Mouse (Mus musculus): ENCODE data around the gene Ppp2r5a. TPM values are rescaled to one million over a fixed set of nuclear protein-coding genes. Genes with fewer than 3 reads are reported as not detected.

Ppp2r5a gene
- polyA plus RNA-seq, 1 experiment from 2014 or later = 43.4 TPM

GRCm38 (mm10) chr1:191414432-191414831 is 11.4 kb upstream of the Ppp2r5a start:
- H3K9ac ChIP-seq (ENCODE audit: low read depth, low read length) = no peak overlapping the region
- H3K36me3 ChIP-seq (ENCODE audit: control insufficient read depth, insufficient read depth, low read length) = no peaks in the 10 kb centered on the region
- ATAC-seq (replicated peaks; ENCODE audit: insufficient number of reproducible peaks, low FRiP score, low TSS enrichment) = no peak
- no peak overlapping the region for H3K4me2 ChIP-seq
- H3K27me3 ChIP-seq (ENCODE audit: control insufficient read depth, insufficient read depth, low read length) = no peaks in the 10 kb centered on the region
- H3K4me1 ChIP-seq (ENCODE audit: control insufficient read depth, insufficient read depth, low read length) = peaks cover 12% of the 10 kb centered on the region
- WGBS (ENCODE audit: insufficient replicate concordance) = 71% methylated on average over 6 of the region's 6 CpGs
- H3K4me3 ChIP-seq (ENCODE audit: low read depth, low read length) = no peak overlapping the region
- H3K27ac ChIP-seq (ENCODE audit: low read depth, low read length) = no peak overlapping the region
- H3K9me3 ChIP-seq (replicated peaks; ENCODE audit: control insufficient read depth, low read length) = no peaks in the 10 kb centered on the region

DNA sequence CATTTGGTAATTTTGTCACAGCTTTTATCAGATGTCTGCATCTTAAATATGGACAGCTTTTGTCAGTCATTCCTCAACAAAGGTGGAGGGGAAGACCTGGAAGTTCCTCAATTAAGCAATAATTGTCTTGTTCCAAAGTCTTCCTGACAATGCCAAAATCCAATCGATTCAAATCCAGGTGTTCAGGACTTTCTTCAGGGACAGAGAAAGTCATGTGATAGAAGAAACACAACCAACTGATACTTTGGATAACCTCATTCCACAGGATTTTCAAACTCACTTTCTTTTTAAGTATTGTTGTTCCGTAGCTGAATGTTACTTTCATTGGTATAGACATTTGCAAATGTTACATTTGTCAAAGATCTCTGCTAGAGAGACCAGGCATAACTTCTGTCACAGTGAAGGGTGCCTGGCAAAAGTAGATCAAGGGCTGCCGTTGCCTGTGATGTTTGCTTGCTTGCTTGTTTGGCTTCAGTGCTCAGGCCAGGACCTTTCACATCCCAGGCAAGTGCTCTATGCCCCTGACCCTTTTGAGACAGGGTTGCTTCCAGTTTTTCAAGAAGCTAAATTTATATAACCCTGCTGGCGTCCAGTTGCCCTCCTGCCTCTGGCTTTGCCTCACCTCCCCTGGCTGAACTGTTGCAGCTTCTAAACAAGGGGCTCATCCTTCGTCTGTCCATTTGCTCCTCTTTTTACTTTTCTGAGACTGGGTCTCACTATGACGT is 10.8 kb upstream of the Ppp2r5a start:
- no peaks in the 10 kb centered on the region for H3K36me3 ChIP-seq (ENCODE audit: control insufficient read depth, insufficient read depth, low read length)
- no peak overlapping the region for H3K4me2 ChIP-seq
- no peak for ATAC-seq (replicated peaks; ENCODE audit: insufficient number of reproducible peaks, low FRiP score, low TSS enrichment)
- WGBS (ENCODE audit: insufficient replicate concordance) = 52% methylated on average over 6 of the region's 6 CpGs
- H3K27ac ChIP-seq (ENCODE audit: low read depth, low read length) = no peak overlapping the region
- H3K9me3 ChIP-seq (replicated peaks; ENCODE audit: control insufficient read depth, low read length) = no peaks in the 10 kb centered on the region
- H3K9ac ChIP-seq (ENCODE audit: low read depth, low read length) = no peak overlapping the region
- H3K4me1 ChIP-seq (ENCODE audit: control insufficient read depth, insufficient read depth, low read length) = peaks cover 8% of the 10 kb centered on the region
- no peak overlapping the region for H3K4me3 ChIP-seq (ENCODE audit: low read depth, low read length)
- no peaks in the 10 kb centered on the region for H3K27me3 ChIP-seq (ENCODE audit: control insufficient read depth, insufficient read depth, low read length)

DNA sequence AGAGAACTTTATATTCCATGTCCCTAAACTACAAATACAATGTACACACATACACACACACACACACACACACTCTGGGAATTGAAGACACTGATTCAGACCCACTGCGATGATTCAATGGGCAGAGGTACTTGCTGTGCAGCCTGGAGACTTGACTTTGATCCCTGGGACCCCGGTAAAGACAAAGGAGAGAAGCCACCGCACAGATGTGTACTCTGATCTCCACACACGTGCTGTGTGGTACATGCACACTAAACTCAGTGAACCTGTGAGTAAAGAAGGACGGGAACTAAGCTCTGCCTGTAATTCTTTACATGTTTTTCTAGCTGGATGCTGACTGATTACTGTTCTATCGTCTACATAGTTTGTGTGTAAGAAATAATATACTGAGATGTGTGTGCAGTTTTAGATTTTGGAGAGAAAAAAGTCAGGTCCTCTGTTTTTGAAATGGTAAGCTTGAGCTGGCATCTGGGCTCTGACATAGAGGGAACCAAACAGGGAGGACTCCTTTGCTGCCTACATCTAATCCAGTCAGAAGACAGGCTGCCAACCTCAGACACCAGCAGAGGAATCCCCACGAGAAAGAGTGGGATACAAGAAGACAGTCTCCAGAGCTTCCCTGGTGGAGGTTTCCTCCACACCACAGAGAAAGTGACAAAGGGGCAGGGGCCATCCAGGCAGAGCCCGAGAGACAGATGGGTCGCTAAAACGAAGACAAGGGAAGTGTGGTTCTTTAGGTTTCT is 7.4 kb upstream of the Ppp2r5a start:
- Histone ChIP-seq H3K4me1 (ENCODE audit: control insufficient read depth, insufficient read depth, low read length) (peaks cover 12% of the 10 kb centered on the region; the same call in 1 of the 2 replicates), H3K27me3 (ENCODE audit: control insufficient read depth, insufficient read depth, low read length) (no peaks in the 10 kb centered on the region), H3K4me3 (ENCODE audit: low read depth, low read length) (no peak overlapping the region), H3K4me2 (peak overlapping the region; percentile 22), H3K27ac (ENCODE audit: low read depth, low read length) (no peak overlapping the region), H3K36me3 (ENCODE audit: control insufficient read depth, insufficient read depth, low read length) (no peaks in the 10 kb centered on the region), H3K9ac (ENCODE audit: low read depth, low read length) (peak overlapping the region; percentile 34; the same call in 1 of the 2 replicates), H3K9me3 (replicated peaks; ENCODE audit: control insufficient read depth, low read length) (no peaks in the 10 kb centered on the region)
- ATAC-seq (replicated peaks; ENCODE audit: insufficient number of reproducible peaks, low FRiP score, low TSS enrichment) = no peak
- WGBS (ENCODE audit: insufficient replicate concordance) = 51% methylated on average over 10 of the region's 10 CpGs

GRCm38 (mm10) chr1:191407246-191407645 is 4.2 kb upstream of the Ppp2r5a start:
- no peak overlapping the region for H3K9ac ChIP-seq (ENCODE audit: low read depth, low read length)
- no peak for ATAC-seq (replicated peaks; ENCODE audit: insufficient number of reproducible peaks, low FRiP score, low TSS enrichment)
- H3K4me3 ChIP-seq (ENCODE audit: low read depth, low read length) = no peak overlapping the region
- H3K9me3 ChIP-seq (replicated peaks; ENCODE audit: control insufficient read depth, low read length) = no peaks in the 10 kb centered on the region
- no peaks in the 10 kb centered on the region for H3K36me3 ChIP-seq (ENCODE audit: control insufficient read depth, insufficient read depth, low read length)
- H3K27me3 ChIP-seq (ENCODE audit: control insufficient read depth, insufficient read depth, low read length) = no peaks in the 10 kb centered on the region
- WGBS (ENCODE audit: insufficient replicate concordance) = 46% methylated on average over 12 of the region's 12 CpGs
- no peak overlapping the region for H3K4me2 ChIP-seq
- H3K27ac ChIP-seq (ENCODE audit: low read depth, low read length) = no peak overlapping the region
- H3K4me1 ChIP-seq (ENCODE audit: control insufficient read depth, insufficient read depth, low read length) = peaks cover 18% of the 10 kb centered on the region

DNA sequence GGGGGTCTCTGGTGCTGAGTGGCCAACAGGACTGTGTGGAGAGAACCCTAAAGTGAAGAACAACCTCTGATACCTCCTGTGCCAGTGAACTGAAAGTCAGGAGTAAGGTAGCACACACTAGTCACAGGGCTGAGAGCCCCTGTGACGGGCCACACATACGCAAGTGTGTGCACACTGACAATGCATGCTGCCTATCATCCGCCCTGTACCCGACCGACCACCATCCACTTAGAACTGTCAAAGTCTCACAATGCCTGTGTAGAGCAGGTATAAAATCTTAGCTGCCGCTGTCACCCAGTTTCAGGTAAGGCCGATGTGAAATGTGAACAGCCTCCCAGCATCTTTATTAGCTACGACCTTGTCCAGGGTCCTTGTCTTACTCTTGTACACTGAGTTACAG is 3.4 kb upstream of the Ppp2r5a start:
- H3K4me2 ChIP-seq = no peak overlapping the region
- ATAC-seq (replicated peaks; ENCODE audit: insufficient number of reproducible peaks, low FRiP score, low TSS enrichment) = no peak
- H3K27ac ChIP-seq (ENCODE audit: low read depth, low read length) = no peak overlapping the region
- H3K27me3 ChIP-seq (ENCODE audit: control insufficient read depth, insufficient read depth, low read length) = no peaks in the 10 kb centered on the region
- no peak overlapping the region for H3K4me3 ChIP-seq (ENCODE audit: low read depth, low read length)
- no peaks in the 10 kb centered on the region for H3K9me3 ChIP-seq (replicated peaks; ENCODE audit: control insufficient read depth, low read length)
- no peaks in the 10 kb centered on the region for H3K36me3 ChIP-seq (ENCODE audit: control insufficient read depth, insufficient read depth, low read length)
- no peak overlapping the region for H3K9ac ChIP-seq (ENCODE audit: low read depth, low read length)
- peaks cover 19% of the 10 kb centered on the region for H3K4me1 ChIP-seq (ENCODE audit: control insufficient read depth, insufficient read depth, low read length)
- 64% methylated on average over 8 of the region's 8 CpGs for WGBS (ENCODE audit: insufficient replicate concordance)

- Histone ChIP-seq H3K27ac (ENCODE audit: low read depth, low read length) (no peak overlapping the region), H3K9me3 (replicated peaks; ENCODE audit: control insufficient read depth, low read length) (no peaks in the 10 kb centered on the region), H3K36me3 (ENCODE audit: control insufficient read depth, insufficient read depth, low read length) (no peaks in the 10 kb centered on the region), H3K4me1 (ENCODE audit: control insufficient read depth, insufficient read depth, low read length) (peaks cover 14% of the 10 kb centered on the region), H3K4me2 (no peak overlapping the region), H3K27me3 (ENCODE audit: control insufficient read depth, insufficient read depth, low read length) (no peaks in the 10 kb centered on the region), H3K9ac (ENCODE audit: low read depth, low read length) (no peak overlapping the region), H3K4me3 (ENCODE audit: low read depth, low read length) (no peak overlapping the region)
- ATAC-seq (replicated peaks; ENCODE audit: insufficient number of reproducible peaks, low FRiP score, low TSS enrichment) = no peak
- WGBS (ENCODE audit: insufficient replicate concordance) = 76% methylated on average over 10 of the region's 10 CpGs
Observed at GRCm38 (mm10) chr1:191404721-191405329, 1.8 kb upstream of the Ppp2r5a start.

DNA sequence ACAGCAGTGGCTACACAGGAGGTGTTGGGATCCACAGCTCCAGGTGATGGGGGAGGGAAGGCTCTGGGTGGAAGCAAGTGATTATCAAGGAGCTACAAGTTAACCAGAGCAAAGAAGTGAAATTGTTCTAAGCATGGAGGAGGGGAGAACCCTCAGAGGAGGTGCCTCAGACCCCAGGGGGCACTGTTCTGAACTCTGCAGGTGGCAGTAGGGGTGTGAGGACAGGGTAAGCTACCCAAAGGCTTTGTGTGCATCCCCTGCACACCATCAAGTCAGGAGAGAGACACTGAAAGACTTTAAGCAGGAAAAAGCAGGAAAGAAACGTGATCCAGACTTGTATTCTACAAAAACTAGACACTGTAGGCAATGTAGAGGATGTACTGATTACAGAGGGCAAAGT is 1.2 kb upstream of the Ppp2r5a start:
- Histone ChIP-seq H3K27me3 (ENCODE audit: control insufficient read depth, insufficient read depth, low read length) (no peaks in the 10 kb centered on the region), H3K9ac (ENCODE audit: low read depth, low read length) (no peak overlapping the region), H3K27ac (ENCODE audit: low read depth, low read length) (no peak overlapping the region), H3K9me3 (replicated peaks; ENCODE audit: control insufficient read depth, low read length) (no peaks in the 10 kb centered on the region), H3K4me3 (ENCODE audit: low read depth, low read length) (no peak overlapping the region), H3K4me1 (ENCODE audit: control insufficient read depth, insufficient read depth, low read length) (peaks cover 14% of the 10 kb centered on the region), H3K4me2 (no peak overlapping the region), H3K36me3 (ENCODE audit: control insufficient read depth, insufficient read depth, low read length) (no peaks in the 10 kb centered on the region)
- 38% methylated on average over 1 of the region's 1 CpGs for WGBS (ENCODE audit: insufficient replicate concordance)
- ATAC-seq (replicated peaks; ENCODE audit: insufficient number of reproducible peaks, low FRiP score, low TSS enrichment) = no peak

DNA sequence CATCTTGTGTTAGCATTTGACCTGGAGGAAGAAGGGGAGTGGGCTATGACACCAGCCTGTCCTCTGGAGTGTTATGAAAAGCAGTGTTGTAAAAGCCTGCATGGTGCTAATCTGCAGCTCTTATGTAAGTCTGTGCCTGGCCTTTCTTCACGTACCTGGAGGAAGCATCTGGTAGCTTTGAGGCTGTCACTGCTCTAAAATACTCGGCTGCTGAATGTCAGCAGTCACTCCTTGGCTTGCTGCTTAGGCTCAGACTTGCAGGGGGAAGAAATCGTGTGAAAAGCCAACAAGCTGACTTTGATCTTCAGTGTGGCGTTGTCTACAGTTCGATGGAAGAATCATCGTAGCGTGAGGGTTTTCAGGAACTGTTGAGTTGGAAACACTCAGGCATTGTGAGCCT is 566 bp downstream of the Ppp2r5a start:
- H3K4me2 ChIP-seq = no peak overlapping the region; the same call in 1 of the 2 replicates
- no peak for ATAC-seq (replicated peaks; ENCODE audit: insufficient number of reproducible peaks, low FRiP score, low TSS enrichment)
- no peaks in the 10 kb centered on the region for H3K36me3 ChIP-seq (ENCODE audit: control insufficient read depth, insufficient read depth, low read length)
- H3K9me3 ChIP-seq (replicated peaks; ENCODE audit: control insufficient read depth, low read length) = no peaks in the 10 kb centered on the region
- H3K27me3 ChIP-seq (ENCODE audit: control insufficient read depth, insufficient read depth, low read length) = no peaks in the 10 kb centered on the region
- peaks cover 14% of the 10 kb centered on the region for H3K4me1 ChIP-seq (ENCODE audit: control insufficient read depth, insufficient read depth, low read length)
- no peak overlapping the region for H3K27ac ChIP-seq (ENCODE audit: low read depth, low read length)
- H3K9ac ChIP-seq (ENCODE audit: low read depth, low read length) = 0 out of 2 replicates have a peak overlapping the region, but pooled peaks have one; percentile 6
- WGBS (ENCODE audit: insufficient replicate concordance) = 23% methylated on average over 7 of the region's 7 CpGs
- no peak overlapping the region for H3K4me3 ChIP-seq (ENCODE audit: low read depth, low read length)

Measured in heart, embryonic 11.5 days (tissue).